Mouse (Mus musculus): ENCODE data around the gene Hps4. TPM values are rescaled to one million over a fixed set of nuclear protein-coding genes. Genes with fewer than 3 reads are reported as not detected.

The Hps4 gene
- polyA plus RNA-seq, 2 experiments: 28.0 to 52.5 TPM

GRCm38 (mm10) chr5:112323246-112323645, 19.6 kb upstream of the Hps4 start:
- H3K9ac ChIP-seq (ENCODE audit: low read depth, low read length, severe bottlenecking): no peak overlapping the region
- no peak for TF ChIP-seq POLR2A (IDR thresholded peaks at IDR 0.05; ENCODE audit: borderline replicate concordance, extremely low read depth, insufficient read depth, insufficient read length)
- H3K27ac ChIP-seq (replicated peaks; ENCODE audit: low read depth, low read length): no peak overlapping the region
- H3K36me3 ChIP-seq (ENCODE audit: control insufficient read depth, insufficient read depth, low read length): peaks cover 4% of the 10 kb centered on the region
- DNase-seq (ENCODE audit: low spot score) (no peak), ATAC-seq (ENCODE audit: low FRiP score, low read depth) (no peak)
- no peak overlapping the region for H3K4me3 ChIP-seq (replicated peaks; ENCODE audit: low read length)
- WGBS: 82% methylated on average over 6 of the region's 6 CpGs
- H3K4me2 ChIP-seq (replicated peaks; ENCODE audit: low read depth, low read length, severe bottlenecking): no peak overlapping the region
- no peaks in the 10 kb centered on the region for H3K9me3 ChIP-seq (ENCODE audit: control insufficient read depth, low read length)
- H3K4me1 ChIP-seq (ENCODE audit: control insufficient read depth, insufficient read depth, low read length): peaks cover 6% of the 10 kb centered on the region
- no peaks in the 10 kb centered on the region for H3K27me3 ChIP-seq (ENCODE audit: control insufficient read depth, insufficient read depth, low read length)

GRCm38 (mm10) chr5:112324637-112325545, 18.0 kb upstream of the Hps4 start:
- Histone ChIP-seq H3K9ac (ENCODE audit: low read depth, low read length, severe bottlenecking) (peak overlapping the region; percentile 16; the same call in 1 of the 2 replicates), H3K27ac (replicated peaks; ENCODE audit: low read depth, low read length) (no peak overlapping the region)
- peak; percentile 35; the same call in 1 of the 2 replicates for ATAC-seq (ENCODE audit: low FRiP score, low read depth)

GRCm38 (mm10) chr5:112325546-112326445, 17.1 kb upstream of the Hps4 start, which contains the start of gene Tfip11:
TSS of gene Tfip11 (plus strand) at chr5:112326358.
- H3K36me3 ChIP-seq (ENCODE audit: control insufficient read depth, insufficient read depth, low read length): peaks cover 26% of the 10 kb centered on the region
- WGBS: 7% methylated on average over 48 of the region's 48 CpGs
- H3K27ac ChIP-seq (replicated peaks; ENCODE audit: low read depth, low read length): no peak within 1 kb of the TSS

More at GRCm38 (mm10) chr5:112324637-112325545, 18.0 kb upstream of the Hps4 start:
- 27% methylated on average over 24 of the region's 24 CpGs for WGBS
- Histone ChIP-seq H3K27me3 (ENCODE audit: control insufficient read depth, insufficient read depth, low read length) (no peaks in the 10 kb centered on the region), H3K4me3 (replicated peaks; ENCODE audit: low read length) (0 out of 2 replicates have a peak overlapping the region, but pooled peaks have one; percentile 91), H3K4me1 (ENCODE audit: control insufficient read depth, insufficient read depth, low read length) (peaks cover 6% of the 10 kb centered on the region), H3K36me3 (ENCODE audit: control insufficient read depth, insufficient read depth, low read length) (peaks cover 19% of the 10 kb centered on the region), H3K9me3 (ENCODE audit: control insufficient read depth, low read length) (no peaks in the 10 kb centered on the region), H3K4me2 (replicated peaks; ENCODE audit: low read depth, low read length, severe bottlenecking) (peak overlapping the region; percentile 56)
- peak; percentile 51 for DNase-seq (ENCODE audit: low spot score)
- no peak for TF ChIP-seq POLR2A (IDR thresholded peaks at IDR 0.05; ENCODE audit: borderline replicate concordance, extremely low read depth, insufficient read depth, insufficient read length)

GRCm38 (mm10) chr5:112326446-112327009, 16.4 kb upstream of the Hps4 start:
- no peak overlapping the region for H3K27ac ChIP-seq (replicated peaks; ENCODE audit: low read depth, low read length)

More at GRCm38 (mm10) chr5:112325546-112326445, 17.1 kb upstream of the Hps4 start, which contains the start of gene Tfip11:
- peak; percentile 92 for ATAC-seq (ENCODE audit: low FRiP score, low read depth)
- Histone ChIP-seq H3K4me2 (replicated peaks; ENCODE audit: low read depth, low read length, severe bottlenecking) (peak within 1 kb of the TSS; percentile 65), H3K9ac (ENCODE audit: low read depth, low read length, severe bottlenecking) (peak within 1 kb of the TSS; percentile 67), H3K4me3 (replicated peaks; ENCODE audit: low read length) (peak within 1 kb of the TSS; percentile 91), H3K4me1 (ENCODE audit: control insufficient read depth, insufficient read depth, low read length) (peaks cover 6% of the 10 kb centered on the region), H3K27me3 (ENCODE audit: control insufficient read depth, insufficient read depth, low read length) (no peaks in the 10 kb centered on the region), H3K9me3 (ENCODE audit: control insufficient read depth, low read length) (no peaks in the 10 kb centered on the region)
- peak; percentile 92 for DNase-seq (ENCODE audit: low spot score)
- peak; percentile 88; the same call in 1 of the 2 replicates for TF ChIP-seq POLR2A (IDR thresholded peaks at IDR 0.05; ENCODE audit: borderline replicate concordance, extremely low read depth, insufficient read depth, insufficient read length)

More at GRCm38 (mm10) chr5:112326446-112327009, 16.4 kb upstream of the Hps4 start:
- TF ChIP-seq POLR2A (IDR thresholded peaks at IDR 0.05; ENCODE audit: borderline replicate concordance, extremely low read depth, insufficient read depth, insufficient read length): no peak
- peak overlapping the region; percentile 65 for H3K4me2 ChIP-seq (replicated peaks; ENCODE audit: low read depth, low read length, severe bottlenecking)
- peak overlapping the region; percentile 91 for H3K4me3 ChIP-seq (replicated peaks; ENCODE audit: low read length)
- ATAC-seq (ENCODE audit: low FRiP score, low read depth): peak; percentile 28
- peaks cover 33% of the 10 kb centered on the region for H3K36me3 ChIP-seq (ENCODE audit: control insufficient read depth, insufficient read depth, low read length)
- WGBS: 2% methylated on average over 32 of the region's 33 CpGs
- no peak for DNase-seq (ENCODE audit: low spot score)
- H3K9ac ChIP-seq (ENCODE audit: low read depth, low read length, severe bottlenecking): peak overlapping the region; percentile 67
- no peaks in the 10 kb centered on the region for H3K9me3 ChIP-seq (ENCODE audit: control insufficient read depth, low read length)
- no peaks in the 10 kb centered on the region for H3K27me3 ChIP-seq (ENCODE audit: control insufficient read depth, insufficient read depth, low read length)
- peaks cover 6% of the 10 kb centered on the region for H3K4me1 ChIP-seq (ENCODE audit: control insufficient read depth, insufficient read depth, low read length)

Data from limb, embryonic 14.5 days (tissue).